Comparison of ENCODE assay signal across 11 mouse cellular contexts in the genomic region with DNA sequence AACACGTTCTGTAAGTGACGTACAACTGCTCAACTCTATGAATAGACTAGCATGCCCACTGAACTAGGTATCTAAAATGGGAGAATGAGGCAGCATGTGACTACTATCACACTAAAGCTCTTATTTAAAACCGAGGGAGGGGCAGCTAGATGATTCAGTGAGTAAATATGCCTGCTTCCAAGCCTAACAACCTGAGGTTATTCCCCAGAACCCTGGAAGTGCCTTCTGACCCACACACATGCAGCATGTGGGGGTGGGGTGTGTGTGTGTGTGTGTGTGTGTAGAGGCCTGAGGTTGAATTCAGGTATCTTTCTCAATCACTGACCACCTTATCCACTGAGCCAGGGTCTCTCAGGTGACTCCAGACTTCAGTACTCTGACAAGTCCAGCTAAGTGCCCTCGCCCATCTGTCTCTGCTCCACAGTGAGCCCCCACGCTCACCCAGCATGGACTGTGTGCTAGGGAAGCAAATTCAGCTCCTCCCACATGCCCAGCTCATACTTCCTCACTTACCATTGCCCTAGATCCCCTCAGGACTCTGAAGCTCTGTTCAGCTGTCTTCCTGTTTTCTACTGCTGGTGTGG. TPM values are rescaled to one million over a fixed set of nuclear protein-coding genes. Genes with fewer than 3 reads are reported as not detected.
DNase-seq lines count a peak whose midpoint lies in the region; ATAC-seq and TF ChIP-seq lines count a peak whose summit lies in the region.
"Had no signal": no experiment of that assay in that cellular context is flagged by ENCODE, and none has a peak within 500 bp of the region (broad histone marks: within the 10 kb centered on the region; RNA-seq: fewer than 3 reads in every experiment).

No protein-coding gene starts in this region.

- peaks cover 1 to 28% of the 10 kb centered on the region in 2 experiments; a peak in 2 of 4 replicates for H3K36me3 ChIP-seq in MEL (ENCODE audit: control insufficient read depth in 1 of 2, insufficient read depth in 2 of 2, low read length in 2 of 2)

- peaks cover 7% of the 10 kb centered on the region for H3K79me2 ChIP-seq in MEL (ENCODE audit: control insufficient read depth, insufficient read depth, low read length, poor library complexity)

- H3K27me3 ChIP-seq in MEL (ENCODE audit: control insufficient read depth in 1 of 2, insufficient read depth in 2 of 2, low read length in 2 of 2), result no peaks in the 10 kb centered on the region
- H3K27me3 ChIP-seq: forebrain, embryonic 13.5 days had no signal

- no peak for TF ChIP-seq EP300 in MEL (IDR thresholded peaks at IDR 0.05; ENCODE audit: low read depth in 1 of 2, low read length in 2 of 2)

- H3K4me3 ChIP-seq in layer of hippocampus, adult 2 months, result no peak overlapping the region
- H3K4me3 ChIP-seq in MEL (ENCODE audit: control insufficient read depth in 1 of 2, insufficient read depth in 1 of 2, low read depth in 2 of 2, low read length in 2 of 2), result no peak overlapping the region
- H3K4me3 ChIP-seq: forebrain, embryonic 13.5 days had no signal

- peak overlapping the region; percentile 10; the same call in 1 of the 2 replicates for H3K27ac ChIP-seq in layer of hippocampus, adult 2 months
- H3K27ac ChIP-seq in MEL (ENCODE audit: control insufficient read depth, low read depth, low read length), result peak overlapping the region; percentile 13; the same call in 1 of the 2 replicates
- H3K27ac ChIP-seq: forebrain, embryonic 13.5 days had no signal

- H3K4me1 ChIP-seq in MEL (ENCODE audit: control insufficient read depth in 1 of 2, insufficient read depth in 2 of 2, low read length in 2 of 2), result peaks cover 17 to 23% of the 10 kb centered on the region in 2 experiments

- no peak for TF ChIP-seq CTCF in layer of hippocampus, adult 2 months (conservative IDR thresholded peaks at IDR 0.05)
- TF ChIP-seq CTCF in MEL (IDR thresholded peaks at IDR 0.05 in 2 of 3, conservative IDR thresholded peaks at IDR 0.05 in 1 of 3; ENCODE audit: control insufficient read depth in 1 of 3, insufficient read depth in 1 of 3, low read depth in 2 of 3, low read length in 3 of 3, poor library complexity in 1 of 3, severe bottlenecking in 1 of 3), result no peak

- ATAC-seq in granulocyte monocyte progenitor cell, adult 5-6 weeks (replicated peaks; ENCODE audit: poor library complexity, severe bottlenecking), result peak; percentile 95
- ATAC-seq in megakaryocyte, adult 5-6 weeks (ENCODE audit: poor library complexity, severe bottlenecking), result peak; percentile 95
- no peak for ATAC-seq in inflammation-experienced regulatory T-cells, adult 6 months
- ATAC-seq: forebrain, embryonic 13.5 days had no signal

- no peak for DNase-seq in layer of hippocampus, adult 2 months (ENCODE audit: low spot score in 2 of 2)
- no peak for DNase-seq in layer of hippocampus, adult 8-10 months (ENCODE audit: low spot score in 2 of 2)
- DNase-seq in MEL (ENCODE audit: low read depth, low spot score) (peak; percentile 76), MN1 (ENCODE audit: low spot score) (no peak)
- DNase-seq in natural killer cell, adult 2 months (ENCODE audit: low spot score in 2 of 2), result no peak
- DNase-seq: cerebellum, adult 2 months; kidney, adult 11 months had no signal

- TF ChIP-seq POLR2A in MEL (IDR thresholded peaks at IDR 0.05; ENCODE audit: control insufficient read depth in 1 of 2, insufficient read depth in 1 of 2, low read depth in 1 of 2, low read length in 2 of 2, poor library complexity in 1 of 2), result no peak

- no peak overlapping the region for H3K9ac ChIP-seq in MEL (ENCODE audit: control insufficient read depth, low read depth, low read length, poor library complexity, severe bottlenecking)
- H3K9ac ChIP-seq: forebrain, embryonic 13.5 days had no signal

- TF ChIP-seq RAD21 in MEL (IDR thresholded peaks at IDR 0.05; ENCODE audit: low read depth, low read length), result no peak

- H3K9me3 ChIP-seq in MEL (replicated peaks; ENCODE audit: insufficient read depth, low read length), result no peaks in the 10 kb centered on the region
- H3K9me3 ChIP-seq: forebrain, embryonic 13.5 days had no signal

TF ChIP-seq in MEL, 35 proteins besides CTCF, POLR2A, EP300 and RAD21:
- 0 out of 2 replicates have a peak, but pooled peaks have one; percentile 20 for TF ChIP-seq MYC (IDR thresholded peaks at IDR 0.05; ENCODE audit: low read depth, low read length)
- 0 out of 2 replicates have a peak, but pooled peaks have one; percentile 24 for TF ChIP-seq ELF1 (IDR thresholded peaks at IDR 0.05; ENCODE audit: low read depth, low read length)
- no peak for TF ChIP-seq MYB (IDR thresholded peaks at IDR 0.05; ENCODE audit: low read depth, low read length)
- no peak for TF ChIP-seq USF1 (IDR thresholded peaks at IDR 0.05; ENCODE audit: low read depth, low read length)
- TF ChIP-seq ZNF384 (IDR thresholded peaks at IDR 0.05; ENCODE audit: low read depth, low read length), result no peak
TF ChIP-seq in MEL: peak in this region for 2.

RNA-seq across cellular contexts. Expression of gene Maml1, which starts 16.5 kb away (rescaled TPM):
- 10 to 100 TPM; 10.1 to 10.8 TPM for total RNA-seq in layer of hippocampus, adult 2 months (2021)
- 10 to 100 TPM; 10.6 to 12.0 (median 11.6) TPM for total RNA-seq in layer of hippocampus, adult 8-10 months (2022)
- total RNA-seq in MEL (2012; rRNA removed), result 3.8 and 4.5 TPM in 2 replicates
- 10 to 100 TPM in 1 of 2 experiments, not detected in 1; 12.6 TPM for polyA plus RNA-seq in MEL (2012; ENCODE audit: insufficient read depth in 1 of 2, insufficient read length in 2 of 2, low read depth in 1 of 2, low replicate concordance in 2 of 2, missing spikeins in 1 of 2)
- total RNA-seq in granulocyte monocyte progenitor cell, adult 5-6 weeks (2014; fragmentation: Nextera tagmentation), result 11.7 and 13.4 TPM in 2 replicates
- total RNA-seq in granulocyte monocyte progenitor cell, adult 5-6 weeks (2017), result 3.9 and 4.6 TPM in 2 replicates
- total RNA-seq in megakaryocyte, adult 5-6 weeks (2015), result 28.0 and 30.6 TPM in 2 replicates
- total RNA-seq in megakaryocyte, adult 5-6 weeks (2017), result 8.8 and 11.7 TPM in 2 replicates
- 1 to 10 TPM; 2.9 to 4.9 (median 4.8) TPM for polyA plus RNA-seq in inflammation-experienced regulatory T-cells, adult 6 months (2017; shearing (Covaris generic))

RNA-seq across cellular contexts. Expression of gene Ltc4s, which starts 37.2 kb away (rescaled TPM):
- 1 to 10 TPM; 6.8 to 9.3 TPM for total RNA-seq in layer of hippocampus, adult 2 months (2021)
- 10 to 100 TPM in 2 of 4 experiments, 1 to 10 TPM in 2; 6.2 to 23.4 (median 10.7) TPM for total RNA-seq in layer of hippocampus, adult 8-10 months (2022)
- 1.6 and 3.1 TPM in 2 replicates for total RNA-seq in MEL (2012; rRNA removed)
- polyA plus RNA-seq in MEL (2012; ENCODE audit: insufficient read depth in 1 of 2, insufficient read length in 2 of 2, low read depth in 1 of 2, low replicate concordance in 2 of 2, missing spikeins in 1 of 2), result 1 to 10 TPM in 1 of 2 experiments, not detected in 1; 3.4 TPM
- 1.6 TPM in 1 of 2 replicates, not detected in the other for total RNA-seq in granulocyte monocyte progenitor cell, adult 5-6 weeks (2014; fragmentation: Nextera tagmentation)
- total RNA-seq in granulocyte monocyte progenitor cell, adult 5-6 weeks (2017), result not detected in 2 replicates
- not detected in 2 replicates for total RNA-seq in megakaryocyte, adult 5-6 weeks (2015)
- total RNA-seq in megakaryocyte, adult 5-6 weeks (2017), result 0.66 TPM in 1 of 2 replicates, not detected in the other
- polyA plus RNA-seq in inflammation-experienced regulatory T-cells, adult 6 months (2017; shearing (Covaris generic)), result not detected

RNA-seq across cellular contexts. Expression of gene Canx, which starts 49.8 kb away (rescaled TPM):
- 100 to 1,000 TPM; 365 to 415 TPM for total RNA-seq in layer of hippocampus, adult 2 months (2021)
- 100 to 1,000 TPM; 388 to 462 (median 411) TPM for total RNA-seq in layer of hippocampus, adult 8-10 months (2022)
- total RNA-seq in MEL (2012; rRNA removed), result 785 and 867 TPM in 2 replicates
- polyA plus RNA-seq in MEL (2012; ENCODE audit: insufficient read depth in 1 of 2, insufficient read length in 2 of 2, low read depth in 1 of 2, low replicate concordance in 2 of 2, missing spikeins in 1 of 2), result 100 to 1,000 TPM; 390 to 464 TPM
- total RNA-seq in granulocyte monocyte progenitor cell, adult 5-6 weeks (2014; fragmentation: Nextera tagmentation), result 406 and 409 TPM in 2 replicates
- total RNA-seq in granulocyte monocyte progenitor cell, adult 5-6 weeks (2017), result 955 and 1,233 TPM in 2 replicates
- 242 and 264 TPM in 2 replicates for total RNA-seq in megakaryocyte, adult 5-6 weeks (2015)
- total RNA-seq in megakaryocyte, adult 5-6 weeks (2017), result 684 and 685 TPM in 2 replicates
- 100 to 1,000 TPM; 189 to 258 (median 196) TPM for polyA plus RNA-seq in inflammation-experienced regulatory T-cells, adult 6 months (2017; shearing (Covaris generic))
